Mouse (Mus musculus) stomach, embryonic 14.5 days (tissue): ENCODE results near the gene Lrch3. TPM values are rescaled to one million over a fixed set of nuclear protein-coding genes. Genes with fewer than 3 reads are reported as not detected.
A peak's percentile ranks its signal among the peaks of the same experiment; 100 is the strongest.

Experiments used
- ATAC-seq: fragments of 200-750 bp; cut with Nextera tagmentation; 2 replicates; pipeline ENCODE4 v1.8.0; 2017; ENCODE audit warnings: low read depth, moderate TSS enrichment; ENCODE audit not compliant: insufficient number of reproducible peaks, insufficient read depth, low FRiP score
- H3K27ac ChIP-seq: fragments of 300-500 bp; sonication (generic); 2 replicates; pipeline ENCODE4 v1.5.1; 2014; ENCODE audit warnings: mild to moderate bottlenecking, low read length, moderate library complexity, mixed read lengths
- H3K27me3 ChIP-seq: fragments of 300-500 bp; sonication (generic); 2 replicates; pipeline ENCODE4 v1.6.1; 2014; ENCODE audit warnings: low read length, control low read depth, mixed read lengths; ENCODE audit not compliant: control insufficient read depth, insufficient read depth
- H3K36me3 ChIP-seq: fragments of 300-500 bp; sonication (generic); 2 replicates; pipeline ENCODE4 v1.6.1; 2014; ENCODE audit warnings: mild to moderate bottlenecking, control low read depth, low read length, moderate library complexity, mixed read lengths; ENCODE audit not compliant: control insufficient read depth, insufficient read depth
- H3K4me1 ChIP-seq: fragments of 300-500 bp; sonication (generic); 2 replicates; pipeline ENCODE4 v1.6.1; 2014; ENCODE audit warnings: low read length, control low read depth, mixed read lengths; ENCODE audit not compliant: control insufficient read depth, insufficient read depth
- H3K4me2 ChIP-seq: fragments of 300-500 bp; sonication (generic); replicated peaks from 2 replicates; pipeline ENCODE4 v1.6.1; 2014; ENCODE audit warnings: low read depth, low read length, control low read depth
- H3K4me3 ChIP-seq: fragments of 300-500 bp; sonication (generic); 2 replicates; pipeline ENCODE4 v1.5.1; 2014; ENCODE audit warnings: low read depth, low read length, control low read depth
- H3K9ac ChIP-seq: fragments of 300-500 bp; sonication (generic); replicated peaks from 2 replicates; pipeline ENCODE4 v1.6.1; 2014; ENCODE audit warnings: low read depth, mild to moderate bottlenecking, control low read depth, low read length, moderate library complexity, mixed read lengths
- H3K9me3 ChIP-seq: fragments of 300-500 bp; sonication (generic); 2 replicates; pipeline ENCODE4 v1.6.1; 2016; ENCODE audit warnings: low read depth, low read length, control low read depth; ENCODE audit not compliant: control insufficient read depth
- WGBS: fragments of 180-500 bp; shearing (Covaris S2); extraction: QIAGEN DNeasy Blood & Tissue Kit; methylation state at CpG from one replicate; pipeline ENCODE4 v1.1.7; 2014; 5-methylcytosine and 5-hydroxymethylcytosine counted together
- polyA plus RNA-seq: library from polyadenylated mRNA; unstranded; fragments of >200 nt; fragmentation: Nextera tagmentation; extraction: Ambion mirVana; gene quantifications from 2 replicates; pipeline ENCODE4 v1.2.1, GENCODE M21; 2014

Lrch3 gene
- polyA plus RNA-seq, 1 experiment from 2014 or later, result 34.1 TPM

GRCm38 (mm10) chr16:33062024-33062681 lies 148.3 kb downstream of the Lrch3 start, which contains the start of gene Lmln:
Gene Lmln (plus strand): TSS chr16:33062521.
- peak; percentile 97 for ATAC-seq
- under 1% methylated on average over 58 of the region's 64 CpGs for WGBS
- H3K9ac ChIP-seq, result peak within 1 kb of the TSS; percentile 59
- H3K9me3 ChIP-seq, result no peaks in the 10 kb centered on the region
- 0 out of 2 replicates have a peak, but pooled peaks cover 6% of the 10 kb centered on the region for H3K4me1 ChIP-seq
- H3K36me3 ChIP-seq, result peaks cover 33% of the 10 kb centered on the region
- H3K4me3 ChIP-seq, result peak within 1 kb of the TSS; percentile 71
- no peaks in the 10 kb centered on the region for H3K27me3 ChIP-seq
- peak within 1 kb of the TSS; percentile 70 for H3K27ac ChIP-seq
- H3K4me2 ChIP-seq, result peak within 1 kb of the TSS; percentile 72

GRCm38 (mm10) chr16:33062682-33063131 lies 148.8 kb downstream of the Lrch3 start:
- no peaks in the 10 kb centered on the region for H3K27me3 ChIP-seq
- ATAC-seq, result peak; percentile 74
- 0 out of 2 replicates have a peak, but pooled peaks cover 6% of the 10 kb centered on the region for H3K4me1 ChIP-seq
- peak overlapping the region; percentile 59 for H3K9ac ChIP-seq
- H3K9me3 ChIP-seq, result no peaks in the 10 kb centered on the region
- peak overlapping the region; percentile 72 for H3K4me2 ChIP-seq
- H3K36me3 ChIP-seq, result peaks cover 33% of the 10 kb centered on the region
- peak overlapping the region; percentile 70 for H3K27ac ChIP-seq
- WGBS, result under 1% methylated on average over 34 of the region's 35 CpGs
- peak overlapping the region; percentile 71 for H3K4me3 ChIP-seq

- Histone ChIP-seq H3K9me3 (no peaks in the 10 kb centered on the region), H3K27me3 (no peaks in the 10 kb centered on the region), H3K4me2 (peak overlapping the region; percentile 72), H3K27ac (no peak overlapping the region), H3K4me3 (peak overlapping the region; percentile 71), H3K4me1 (0 out of 2 replicates have a peak, but pooled peaks cover 1% of the 10 kb centered on the region), H3K36me3 (peaks cover 28% of the 10 kb centered on the region), H3K9ac (peak overlapping the region; percentile 59; the same call in 1 of the 2 replicates)
- no peak for ATAC-seq
- 25% methylated on average over 7 of the region's 7 CpGs for WGBS
These were observed 149.4 kb downstream of the Lrch3 start for GRCm38 (mm10) chr16:33063267-33063666.

GRCm38 (mm10) chr16:33064636-33065035 lies 150.7 kb downstream of the Lrch3 start:
- Histone ChIP-seq H3K9ac (no peak overlapping the region), H3K4me3 (no peak overlapping the region), H3K4me1 (no peaks in the 10 kb centered on the region), H3K4me2 (no peak overlapping the region), H3K27me3 (no peaks in the 10 kb centered on the region), H3K36me3 (peaks cover 15% of the 10 kb centered on the region), H3K27ac (no peak overlapping the region), H3K9me3 (no peaks in the 10 kb centered on the region)
- 80% methylated on average over 9 of the region's 9 CpGs for WGBS
- no peak for ATAC-seq

Other genes starting within 250 kb of the Lrch3 start
- gene Muc4, start 178.2 kb upstream of the Lrch3 start, polyA plus RNA-seq, result 8.7 and 8.8 TPM in 2 replicates
- gene Muc20, start 116.7 kb upstream of the Lrch3 start, polyA plus RNA-seq, result 0.25 TPM in 1 of 2 replicates, not detected in the other
- not detected in 2 replicates for gene Smbd1, start 103.6 kb upstream of the Lrch3 start, polyA plus RNA-seq
- gene Fyttd1, start 36.6 kb upstream of the Lrch3 start, polyA plus RNA-seq, result 132 and 137 TPM in 2 replicates
- gene Rubcn, start 36.3 kb upstream of the Lrch3 start, polyA plus RNA-seq, result 17.8 and 18.8 TPM in 2 replicates
- 2.6 and 2.7 TPM in 2 replicates for gene Iqcg, start 142.1 kb downstream of the Lrch3 start, polyA plus RNA-seq
- 1,070 and 1,136 TPM in 2 replicates for gene Rpl35a, start 142.4 kb downstream of the Lrch3 start, polyA plus RNA-seq
- gene Lmln, start 148.4 kb downstream of the Lrch3 start, polyA plus RNA-seq, result 3.5 and 4.1 TPM in 2 replicates